Mouse (Mus musculus) cerebellum, adult 9-10 months (tissue): ENCODE data around the gene 3110082J24Rik.
A peak's percentile ranks its signal among the peaks of the same experiment; 100 is the strongest.

Experiments used
- DNase-seq: peaks from one replicate; pipeline ENCODE4 v3.0.0; 2022

3110082J24Rik gene

DNA sequence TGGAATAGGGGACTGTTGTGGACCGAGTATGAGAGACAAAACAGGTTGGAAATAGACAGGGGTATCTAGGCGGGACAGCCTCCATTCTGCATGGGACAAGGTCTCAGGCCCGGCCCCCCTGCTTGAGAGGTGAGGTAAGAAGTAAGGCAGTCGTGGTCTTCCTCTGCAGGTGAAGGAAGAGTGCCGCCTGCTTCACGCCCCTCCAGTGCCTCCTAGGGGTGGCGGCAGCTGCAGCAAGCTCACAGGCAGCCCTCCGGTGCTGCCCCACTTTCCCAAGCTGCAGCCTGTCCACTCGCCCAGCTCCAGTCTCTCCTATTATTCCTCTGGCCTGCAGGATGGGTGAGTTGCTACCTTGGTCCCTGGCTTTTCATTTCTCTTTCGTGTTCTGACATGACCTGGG, 9.8 kb upstream of the 3110082J24Rik start:
- no peak for DNase-seq

- DNase-seq, result no peak
Measured at GRCm38 (mm10) chr5:30114761-30115140, 8.9 kb upstream of the 3110082J24Rik start.

DNA sequence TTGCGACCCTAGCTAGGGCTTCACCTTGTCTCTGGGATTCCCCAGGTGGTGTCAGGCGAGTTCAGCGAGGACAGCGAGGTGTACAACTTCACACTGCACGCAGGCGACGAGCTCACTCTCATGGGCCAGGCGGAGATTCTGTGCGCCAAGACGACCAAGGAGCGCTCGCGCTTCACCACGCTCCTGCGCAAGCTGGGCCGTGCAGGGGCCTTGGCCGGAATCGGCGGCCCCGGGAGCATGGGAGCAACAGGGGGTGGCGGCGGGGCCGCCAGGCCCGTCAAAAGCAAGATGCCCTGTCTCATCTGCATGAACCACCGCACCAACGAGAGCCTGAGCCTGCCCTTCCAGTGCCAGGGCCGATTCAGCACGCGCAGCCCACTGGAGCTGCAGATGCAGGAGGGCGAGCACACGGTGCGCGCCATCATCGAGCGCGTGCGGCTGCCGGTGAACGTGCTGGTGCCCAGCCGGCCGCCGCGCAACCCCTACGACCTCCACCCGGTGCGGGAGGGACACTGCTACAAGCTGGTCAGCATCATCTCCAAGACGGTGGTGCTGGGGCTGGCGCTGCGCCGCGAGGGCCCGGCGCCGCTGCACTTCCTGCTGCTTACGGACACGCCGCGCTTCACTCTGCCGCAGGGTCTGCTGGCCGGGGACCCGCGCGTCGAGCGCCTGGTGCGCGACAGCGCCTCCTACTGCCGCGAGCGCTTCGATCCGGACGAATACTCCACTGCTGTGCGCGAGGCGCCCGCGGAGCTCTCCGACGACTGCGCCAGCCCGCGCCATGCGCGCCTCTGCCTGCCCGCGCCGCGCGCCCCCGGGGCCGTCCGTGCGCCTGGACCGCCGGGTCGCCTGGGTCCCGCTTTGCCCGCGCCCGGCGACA, 8.2 kb upstream of the 3110082J24Rik start:
- DNase-seq, result no peak

DNA sequence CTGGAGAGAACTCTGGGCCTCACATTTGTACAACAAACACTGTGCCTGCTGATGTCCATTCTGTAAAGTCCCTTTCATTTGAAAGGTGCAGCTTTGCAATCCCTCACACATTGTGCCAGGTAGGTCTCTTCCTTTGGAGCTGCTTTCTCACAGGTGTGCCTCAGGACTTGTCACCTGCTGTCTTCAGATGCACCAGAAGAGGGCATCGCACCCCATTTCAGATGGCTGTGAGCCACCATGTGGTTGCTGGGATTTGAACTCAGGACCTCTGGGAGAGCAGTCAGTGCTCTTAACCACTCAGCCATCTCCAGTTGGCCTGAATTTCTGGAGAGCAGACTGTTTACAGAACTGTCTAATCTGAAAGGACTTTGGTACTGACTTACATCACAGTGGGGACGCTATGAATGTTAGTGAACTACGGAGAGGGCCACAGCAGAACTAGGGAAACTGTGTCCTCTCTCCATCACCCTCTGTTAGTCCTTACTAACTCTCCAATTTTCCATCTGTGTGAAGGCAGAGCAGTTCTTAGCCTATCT, 6.7 kb upstream of the 3110082J24Rik start:
- no peak for DNase-seq

DNA sequence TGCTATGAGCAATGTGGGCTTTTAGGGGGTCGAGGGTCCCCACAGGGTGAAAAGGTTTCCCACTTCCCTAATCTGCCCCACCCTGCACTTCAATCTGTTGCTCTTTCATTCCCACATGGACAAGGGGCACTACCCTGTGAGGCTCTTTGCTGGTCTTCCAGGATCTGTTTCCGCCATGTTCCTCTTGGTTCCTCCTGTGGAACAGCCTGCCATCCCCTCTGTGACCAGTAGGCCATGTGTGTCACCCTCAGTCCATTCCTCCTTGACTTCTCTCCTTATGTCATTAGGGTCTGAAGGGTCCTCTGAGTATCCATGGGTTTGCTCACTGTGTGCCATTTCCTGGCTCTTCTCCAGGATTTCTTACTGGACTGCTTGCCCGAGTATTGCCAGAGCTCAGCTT, 5.9 kb upstream of the 3110082J24Rik start:
- DNase-seq, result no peak

DNA sequence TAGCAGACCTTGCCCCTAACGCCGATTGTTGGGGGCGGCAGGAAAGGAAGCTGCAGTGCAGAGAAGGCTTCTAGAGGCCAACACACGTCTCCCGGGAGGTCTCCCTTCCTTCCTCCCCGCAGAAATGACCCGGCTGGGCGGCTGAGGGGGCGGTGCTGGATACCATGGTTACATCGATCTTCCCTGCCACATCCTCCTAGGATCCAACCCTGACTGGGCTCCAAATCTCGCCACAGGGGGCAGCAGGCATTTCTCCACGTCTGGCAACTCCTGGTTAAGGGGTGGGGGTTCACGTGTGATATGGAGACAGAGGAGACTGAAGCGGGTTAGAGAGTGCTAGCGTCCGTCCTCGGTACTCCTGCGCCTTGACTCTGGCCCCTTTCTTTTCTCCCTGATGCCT, 5.2 kb upstream of the 3110082J24Rik start:
- DNase-seq, result no peak

GRCm38 (mm10) chr5:30110371-30111060, 4.6 kb upstream of the 3110082J24Rik start:
- DNase-seq, result no peak

DNA sequence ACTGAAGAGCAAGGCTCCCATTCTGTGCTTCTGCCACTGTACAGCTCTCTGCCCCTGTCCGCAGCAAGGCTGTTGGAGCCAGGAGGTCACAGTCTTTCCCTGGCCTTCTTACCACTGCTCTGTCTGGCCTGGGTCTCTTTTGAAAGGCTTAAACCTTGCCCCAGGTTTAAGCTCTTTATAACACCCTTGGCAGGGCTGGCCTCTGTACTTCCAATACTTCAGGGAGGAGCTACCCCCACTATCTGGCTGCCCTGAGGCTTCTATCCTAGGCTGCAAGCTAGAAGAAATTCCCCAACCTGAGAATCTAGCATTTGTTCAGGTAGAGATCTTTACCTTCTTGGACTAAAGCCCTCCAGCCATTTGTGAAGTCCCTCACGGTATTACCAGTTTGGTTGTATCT, 4.0 kb upstream of the 3110082J24Rik start:
- DNase-seq, result no peak

DNA sequence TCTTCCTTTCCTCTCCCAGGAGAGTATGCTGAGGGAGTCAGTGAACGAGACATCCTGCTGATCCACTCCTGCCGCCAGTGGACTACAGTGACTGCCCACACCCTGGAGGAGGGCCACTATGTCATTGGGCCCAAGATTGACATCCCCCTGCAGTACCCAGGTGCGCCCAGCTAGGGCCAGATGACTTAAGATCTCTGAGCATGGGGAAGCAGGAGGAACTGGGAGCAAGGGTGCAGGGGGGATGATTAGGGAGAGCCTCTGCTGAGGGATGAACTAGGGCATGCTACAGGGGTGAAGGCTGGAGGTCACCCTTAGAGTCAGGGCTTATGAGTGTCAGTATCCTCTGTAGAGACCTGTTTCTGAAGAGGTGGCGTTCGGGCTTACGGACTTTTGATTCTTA, 2.3 kb upstream of the 3110082J24Rik start:
- DNase-seq, result no peak

- no peak for DNase-seq
Measured at GRCm38 (mm10) chr5:30107611-30108041, 1.7 kb upstream of the 3110082J24Rik start.

DNA sequence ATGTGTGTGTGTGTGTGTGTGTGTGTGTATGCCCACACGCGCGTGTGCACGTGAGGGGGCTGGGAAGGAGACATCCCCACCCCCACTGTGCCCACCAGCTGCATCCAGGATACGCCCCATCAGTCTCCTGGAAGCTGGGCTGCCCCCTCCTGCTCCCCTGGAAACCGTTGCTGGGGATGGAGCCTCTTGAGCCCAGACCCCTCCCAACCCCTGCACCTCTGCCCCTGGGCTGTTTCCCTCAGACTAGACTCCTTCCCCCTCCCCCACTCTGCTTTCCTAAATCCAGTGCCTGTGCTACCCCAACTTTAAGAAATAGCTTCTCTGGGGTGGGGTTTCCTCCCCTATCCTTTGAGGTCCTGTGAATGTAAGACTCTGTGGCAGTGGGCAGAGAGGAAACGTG, 1.3 kb upstream of the 3110082J24Rik start:
- no peak for DNase-seq

- no peak for DNase-seq
Measured at GRCm38 (mm10) chr5:30106756-30107155, 870 bp upstream of the 3110082J24Rik start.

DNA sequence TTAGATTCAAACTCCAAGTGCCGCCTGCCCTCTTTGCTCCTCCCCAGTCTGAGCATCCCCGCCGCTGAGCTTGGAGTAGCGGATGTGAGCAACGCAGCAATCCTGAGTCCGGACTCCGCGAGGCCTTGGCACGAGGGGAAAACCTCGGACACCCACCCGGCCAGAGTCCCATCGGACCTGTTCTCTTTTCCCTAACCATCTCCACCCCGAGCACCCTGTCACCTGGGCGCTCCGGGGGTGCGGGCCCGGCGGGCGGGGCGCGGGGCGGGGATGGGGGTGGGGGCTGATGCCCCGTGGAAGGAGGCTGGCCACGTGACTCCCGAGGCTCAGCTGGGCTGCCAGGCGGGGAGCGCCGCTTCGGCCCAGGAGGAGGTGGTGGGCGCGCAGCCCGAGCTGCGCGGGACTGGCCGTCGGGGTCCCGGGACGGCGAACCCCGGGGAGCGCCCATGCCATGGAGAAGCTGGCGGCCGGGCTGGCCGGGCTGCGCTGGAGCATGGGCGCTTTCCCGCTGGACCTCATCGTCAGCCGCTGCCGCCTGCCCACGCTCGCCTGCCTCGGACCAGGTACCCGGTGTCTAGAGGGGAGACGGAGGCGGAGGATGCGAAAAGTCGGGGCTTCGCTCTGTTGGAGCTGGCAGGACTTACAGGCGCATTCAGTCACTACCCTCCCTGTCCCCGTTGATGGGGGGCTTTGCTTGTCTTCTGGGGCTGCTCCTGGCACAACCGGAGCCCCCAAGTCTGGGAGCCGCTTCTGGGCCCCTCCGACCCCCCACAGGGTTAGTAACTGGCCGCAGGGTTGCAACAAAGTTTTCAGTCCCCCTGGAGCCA, 832 bp downstream of the 3110082J24Rik start, which contains the start of gene Garem2:
Garem2 (plus strand) TSS at position 321 of the 827 bp plus-strand sequence.
- DNase-seq, result no peak

DNA sequence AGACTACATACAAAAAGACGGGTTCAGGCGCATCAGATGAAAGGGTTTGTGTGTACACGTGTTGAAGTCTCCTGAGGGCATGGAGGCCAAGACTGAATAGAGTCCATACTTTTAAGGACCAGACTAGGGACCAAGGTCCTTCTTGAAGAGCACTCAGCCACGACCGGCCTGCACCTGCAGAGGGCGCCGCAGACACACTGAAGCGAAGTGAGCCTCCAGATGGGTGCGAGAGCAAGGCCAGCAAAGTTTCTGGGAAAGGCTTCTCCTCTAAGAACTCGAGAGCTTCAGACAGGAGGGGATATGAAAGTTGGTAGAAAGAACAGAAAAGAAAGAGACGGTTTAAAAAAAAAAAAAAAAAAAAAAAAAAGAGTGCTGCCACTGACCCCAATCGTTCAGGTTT, 1.5 kb downstream of the 3110082J24Rik start:
- peak; percentile 40 for DNase-seq

DNA sequence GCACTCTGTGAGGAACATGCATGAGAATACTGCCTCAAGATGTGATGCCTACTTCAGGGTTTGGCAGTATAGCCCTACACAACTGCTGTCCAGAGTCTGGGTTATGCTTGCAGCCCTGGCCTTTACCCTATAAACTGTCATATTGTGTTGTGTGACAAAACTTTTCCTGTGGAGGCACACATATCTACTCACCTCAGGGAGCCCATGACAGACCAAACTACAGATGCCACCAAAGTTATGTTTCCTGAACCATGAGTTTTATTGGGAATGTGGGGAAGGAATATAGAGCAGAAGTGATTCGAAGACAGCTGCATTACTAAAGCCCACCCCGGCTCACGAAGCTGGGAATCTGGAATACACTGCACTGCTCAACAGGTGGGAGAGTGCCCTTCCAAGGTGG, 2.5 kb downstream of the 3110082J24Rik start:
- no peak for DNase-seq

DNA sequence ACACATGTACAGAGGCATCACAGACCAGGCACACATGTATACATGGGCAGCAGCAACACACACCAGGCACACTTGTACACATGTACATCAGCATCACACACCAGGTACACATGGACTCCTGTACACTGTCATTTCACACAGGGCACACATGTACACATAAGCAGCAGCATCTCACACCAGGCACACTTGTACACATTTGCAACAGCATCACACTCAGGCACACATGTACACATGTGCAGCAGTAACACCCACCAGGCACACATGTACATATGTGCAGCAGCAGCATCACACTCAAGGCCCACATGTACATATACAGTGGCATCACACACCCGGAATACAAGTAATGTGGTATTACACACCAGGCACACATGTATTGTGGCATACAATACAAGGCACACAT, 7.6 kb downstream of the 3110082J24Rik start:
- no peak for DNase-seq

- peak; percentile 62 for DNase-seq
Measured at GRCm38 (mm10) chr5:30095731-30096130, 10.2 kb downstream of the 3110082J24Rik start.

DNA sequence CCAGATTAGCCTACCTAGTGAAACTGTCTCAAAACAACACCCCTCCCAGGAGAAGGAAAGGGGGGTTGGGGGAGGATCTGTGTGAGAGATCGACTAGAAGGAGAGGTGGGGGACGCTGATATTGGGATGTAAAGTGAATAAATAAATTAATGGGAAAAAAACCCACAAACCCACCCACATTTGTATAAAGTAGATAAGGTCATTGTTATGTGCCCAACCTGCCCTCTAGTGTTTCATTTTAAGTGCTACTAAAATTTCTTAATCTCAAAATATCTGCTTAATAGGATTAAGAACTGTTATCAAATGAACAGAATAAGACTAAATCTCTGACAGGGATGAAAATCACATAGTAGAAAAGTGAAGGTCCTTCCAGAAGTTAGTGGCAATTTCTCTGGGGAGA, 11.5 kb downstream of the 3110082J24Rik start:
- no peak for DNase-seq

DNA sequence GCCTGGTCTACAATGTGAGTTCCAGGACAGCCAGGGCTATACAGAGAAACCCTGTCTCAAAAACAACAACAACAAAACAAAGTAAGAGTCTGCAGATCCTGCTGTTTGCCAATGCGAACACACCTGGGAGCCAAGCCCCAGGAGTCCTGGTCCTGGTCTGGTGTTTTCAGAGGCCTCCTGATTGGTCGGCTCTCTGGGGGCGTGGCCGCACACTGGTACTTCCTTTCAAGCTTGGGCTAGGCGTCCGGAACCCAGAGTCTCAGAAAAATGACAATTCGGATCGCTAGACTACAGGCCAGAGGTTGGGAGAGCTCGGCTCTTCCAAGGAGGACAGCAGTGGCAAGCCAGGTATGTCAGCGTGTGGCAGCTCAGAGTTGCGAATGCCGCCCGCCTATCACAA, 13.2 kb downstream of the 3110082J24Rik start:
- DNase-seq, result no peak

- DNase-seq, result peak; percentile 68
Measured at GRCm38 (mm10) chr5:30072825-30073821, 32.8 kb downstream of the 3110082J24Rik start, which contains the start of gene Tyms. TSS of gene Tyms (minus strand) at chr5:30073617.

DNA sequence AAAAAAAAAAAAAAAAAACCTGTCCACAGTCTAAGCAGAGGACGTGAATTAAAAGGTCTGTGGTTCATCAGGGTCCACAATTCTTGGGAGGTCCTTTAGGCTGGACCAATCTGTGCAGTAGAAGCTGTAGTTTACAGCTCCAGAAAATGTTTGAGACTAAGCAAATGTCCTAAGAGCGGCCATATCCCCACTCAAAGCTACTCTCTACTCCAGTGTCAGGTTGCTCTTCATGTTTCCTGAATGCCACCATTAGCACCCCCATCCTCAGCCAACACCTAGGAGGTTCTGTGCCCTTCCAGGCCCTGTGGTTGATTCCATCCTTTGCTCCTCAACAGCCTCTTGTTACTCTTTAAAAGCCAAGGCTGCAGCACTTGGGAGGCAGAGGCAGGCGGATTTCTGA, 33.5 kb downstream of the 3110082J24Rik start:
- no peak for DNase-seq

DNA sequence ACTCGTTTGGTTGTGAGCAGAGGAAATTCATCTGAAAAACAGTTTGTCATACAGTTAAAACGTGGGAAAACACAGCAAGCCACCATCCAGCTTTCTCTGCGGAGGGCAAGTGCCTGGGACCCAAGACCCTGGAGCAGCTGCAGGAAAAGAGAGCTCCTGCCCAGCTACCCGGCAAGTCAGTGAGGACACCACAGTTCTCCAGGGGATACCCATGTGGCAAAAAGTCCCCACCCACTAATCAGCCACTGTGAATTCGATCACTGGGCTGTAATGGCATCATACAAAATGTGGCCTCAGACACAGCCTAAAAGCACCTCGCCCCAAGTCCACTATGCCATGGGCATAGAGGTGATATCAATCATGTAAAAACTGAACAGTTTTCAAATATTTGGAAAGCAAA, 34.2 kb downstream of the 3110082J24Rik start:
- no peak for DNase-seq
